Mouse (Mus musculus) embryo, embryonic 11 days (tissue): ENCODE measurements around the gene Gm45208.
A peak's percentile ranks its signal among the peaks of the same experiment; 100 is the strongest.
"Not testable (repeated sequence)": the region's sequence is repeated elsewhere in the genome, so short reads cannot be mapped to it uniquely, and the experiment has no call there.

Experiments
- DNase-seq: peaks from one replicate; pipeline ENCODE4 v3.0.0-alpha.2; 2015

Gene Gm45208

GRCm38 (mm10) chrX:7728215-7728921 is 6.3 kb downstream of the Gm45208 start, which contains the start of gene Praf2:
Praf2 (plus strand) TSS chrX:7728439.
- DNase-seq = peak; percentile 89

- DNase-seq = no peak
Observed at GRCm38 (mm10) chrX:7728922-7729265, 6.8 kb downstream of the Gm45208 start.

GRCm38 (mm10) chrX:7733571-7734156 is 11.6 kb downstream of the Gm45208 start:
- DNase-seq = peak; percentile 63

DNA sequence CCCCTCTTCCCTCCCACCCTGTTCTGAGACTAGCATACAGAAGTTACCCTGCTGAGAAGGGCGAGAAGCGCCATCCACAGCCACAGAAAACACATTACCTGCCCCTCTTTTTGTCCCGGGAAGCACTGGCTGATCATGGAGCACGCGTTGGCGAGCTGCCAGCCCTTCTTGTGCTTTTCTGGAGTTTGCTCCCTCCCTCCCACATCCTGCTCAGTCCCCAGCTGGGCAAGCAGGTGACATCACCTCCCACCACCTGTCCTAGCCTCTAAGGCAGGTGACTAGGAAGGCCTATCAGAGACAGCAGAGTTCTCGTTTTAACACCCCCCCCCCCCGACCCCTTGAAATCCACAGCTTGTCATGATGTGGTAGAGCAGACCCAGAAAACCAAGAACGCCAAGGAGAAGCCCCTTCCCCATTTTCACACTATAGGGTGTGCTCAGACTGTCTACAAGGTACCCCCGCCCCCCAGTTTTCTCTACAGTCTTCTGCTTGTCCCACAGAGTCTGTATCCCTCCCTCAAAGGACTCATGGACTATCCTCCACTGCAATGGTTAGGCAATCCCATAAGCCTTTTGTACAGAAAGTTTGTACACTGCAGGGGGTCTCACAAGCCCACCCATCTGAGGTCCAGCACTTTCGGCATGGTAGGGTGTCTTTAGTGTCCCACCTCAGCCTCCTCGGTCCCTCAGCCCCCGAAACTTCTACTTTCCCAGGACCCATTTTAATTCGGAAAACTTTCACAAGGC is 17.5 kb downstream of the Gm45208 start:
- no peak for DNase-seq

DNA sequence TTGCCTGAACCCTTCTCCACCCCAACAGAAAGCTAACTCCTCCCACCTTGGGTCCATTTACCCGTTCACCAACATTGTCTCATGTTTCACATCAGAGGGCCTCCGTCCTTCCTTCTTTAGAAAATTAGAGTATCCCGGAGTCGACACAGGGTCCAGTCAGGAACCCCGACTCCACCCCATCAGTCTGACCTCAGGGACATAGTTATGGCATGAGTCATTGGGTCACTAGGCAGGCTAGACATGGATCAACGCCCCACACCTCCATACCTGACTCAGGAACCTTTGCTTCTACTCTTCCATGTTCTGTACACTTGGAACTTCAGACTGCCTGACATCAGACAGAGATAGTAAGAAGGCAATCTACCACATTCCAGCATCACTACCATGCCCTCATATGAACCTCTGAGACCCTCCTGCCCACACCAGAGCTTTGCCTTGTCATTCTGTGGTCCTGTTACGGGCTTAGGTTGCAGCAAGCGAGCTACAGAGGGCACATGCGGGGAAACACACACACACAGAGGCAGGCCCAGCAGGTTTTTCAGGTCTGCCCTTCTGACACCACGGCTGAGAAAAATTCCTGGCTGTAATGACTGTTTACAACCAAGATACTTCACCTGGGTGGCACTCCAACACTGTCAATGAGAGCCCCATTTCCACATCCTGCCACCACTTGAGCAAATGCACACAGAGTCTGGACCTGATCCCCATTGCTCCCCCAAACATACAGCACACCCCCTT is 18.2 kb downstream of the Gm45208 start:
- no peak for DNase-seq

- DNase-seq = no peak
Observed at GRCm38 (mm10) chrX:7741103-7741502, 19.1 kb downstream of the Gm45208 start.

DNA sequence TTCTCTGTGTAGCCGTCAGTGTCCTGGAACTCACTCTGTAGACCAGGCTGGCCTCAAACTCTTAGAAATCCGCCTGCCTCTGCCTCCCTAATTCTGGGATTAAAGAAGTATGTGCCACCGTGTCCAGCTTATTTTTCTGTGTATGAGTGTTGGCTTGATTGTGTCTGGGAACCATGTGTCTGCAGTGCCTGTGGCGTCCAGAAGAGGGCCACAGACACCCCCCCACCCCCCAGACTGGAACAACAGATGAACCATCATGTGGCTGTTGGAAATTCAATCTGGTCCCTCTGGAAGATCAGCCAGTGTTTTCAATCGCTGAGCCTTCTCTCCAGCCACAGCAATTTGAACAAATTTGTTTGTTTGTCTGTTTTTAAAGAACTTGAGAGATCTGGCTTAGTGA is 21.4 kb downstream of the Gm45208 start:
- DNase-seq = no peak

DNA sequence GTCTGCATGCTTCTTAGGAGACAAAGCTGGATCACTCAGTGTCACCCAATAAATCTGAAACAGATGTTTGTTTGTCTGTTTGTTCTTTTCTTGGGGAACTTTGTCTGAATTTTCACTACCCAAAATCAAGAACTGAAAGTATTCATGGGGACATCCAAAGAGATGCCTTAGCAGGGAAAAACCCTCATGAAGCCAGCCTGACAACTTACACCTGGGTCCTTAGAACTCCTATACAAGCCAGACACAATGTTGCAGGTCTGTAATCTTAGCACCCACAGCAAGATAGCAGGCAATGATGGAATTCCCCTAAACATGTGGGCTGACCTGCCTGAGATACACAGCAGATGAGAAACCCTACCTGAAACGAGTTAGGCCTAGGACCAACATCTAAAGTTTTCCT is 22.9 kb downstream of the Gm45208 start:
- no peak for DNase-seq

- no peak for DNase-seq
Observed at GRCm38 (mm10) chrX:7745429-7745828, 23.4 kb downstream of the Gm45208 start.

DNA sequence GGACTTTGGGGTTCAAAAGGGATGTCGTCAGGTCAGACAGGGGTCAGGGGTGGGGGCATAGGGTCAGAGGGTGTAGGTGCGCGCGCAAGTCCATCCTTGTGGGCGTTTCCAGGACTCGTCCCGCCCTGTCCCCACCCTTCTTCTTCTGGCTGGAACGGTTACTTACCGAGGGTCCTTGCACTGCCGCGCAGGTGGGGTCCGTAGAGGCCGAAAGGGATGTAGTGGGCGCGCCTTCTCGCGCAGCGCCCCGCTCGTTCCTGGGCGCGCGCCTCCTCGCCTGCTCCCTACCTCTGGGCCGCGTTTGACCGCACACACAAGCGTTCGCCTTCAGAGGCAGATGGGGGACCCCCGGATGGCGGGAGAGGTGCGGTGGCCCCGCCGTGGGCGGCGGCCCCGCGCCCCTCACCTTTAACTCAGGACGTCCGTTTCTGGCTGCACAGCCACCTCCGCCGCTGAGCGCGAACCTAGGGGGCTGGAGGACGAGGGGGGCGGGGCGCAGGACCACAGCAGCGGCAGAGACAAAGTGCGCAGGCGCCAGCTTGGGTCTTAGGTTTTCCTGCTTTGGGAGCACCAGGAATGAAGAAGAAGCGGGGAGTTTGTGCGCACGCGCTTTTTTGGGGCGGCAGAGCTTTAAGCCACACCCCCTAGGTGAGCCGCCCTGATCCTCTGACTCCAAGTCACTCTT is 28.5 kb downstream of the Gm45208 start, which contains the start of gene Ccdc120:
Gene Ccdc120 (minus strand): TSS at position 474 of the 685 bp plus-strand sequence.
- peak; percentile 91 for DNase-seq

DNA sequence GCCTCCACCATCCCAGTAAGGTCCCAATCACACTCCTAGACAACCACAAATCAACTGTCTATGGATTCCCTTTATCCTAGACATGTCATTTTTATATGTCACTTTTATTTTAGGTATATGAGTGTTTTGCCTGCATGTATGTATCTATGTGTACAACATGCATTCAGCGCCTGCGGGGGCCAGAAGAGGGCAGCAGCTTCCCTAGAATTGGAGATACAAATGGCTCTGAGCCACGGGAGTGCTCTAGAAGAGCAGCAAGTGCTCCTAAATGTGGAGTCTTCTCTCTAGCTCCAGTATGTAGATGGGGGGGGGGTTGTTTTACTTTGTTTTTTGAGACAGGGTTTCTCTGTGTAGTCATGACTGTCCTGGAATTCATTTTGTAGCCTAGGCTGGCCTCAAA is 31.6 kb downstream of the Gm45208 start:
- not testable (repeated sequence) for DNase-seq

- DNase-seq = peak; percentile 95
Observed at GRCm38 (mm10) chrX:7762137-7762920, 40.3 kb downstream of the Gm45208 start, which contains the start of gene Tfe3. Tfe3 (plus strand) TSS chrX:7762560.

DNA sequence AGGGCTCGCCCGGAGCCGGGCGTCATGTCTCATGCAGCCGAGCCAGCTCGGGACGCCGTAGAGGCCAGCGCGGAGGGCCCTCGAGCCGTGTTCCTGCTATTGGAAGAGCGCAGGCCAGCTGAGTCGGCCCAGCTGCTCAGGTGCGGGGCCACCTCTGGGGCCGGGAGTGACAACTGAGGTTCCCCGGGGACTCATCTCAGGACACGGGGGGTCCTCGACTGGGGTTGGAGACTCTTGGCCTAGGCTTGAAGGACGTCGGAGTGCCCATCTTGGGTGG is 40.8 kb downstream of the Gm45208 start:
- DNase-seq = no peak

- peak; percentile 42 for DNase-seq
Observed at GRCm38 (mm10) chrX:7763631-7764393, 41.8 kb downstream of the Gm45208 start.

DNA sequence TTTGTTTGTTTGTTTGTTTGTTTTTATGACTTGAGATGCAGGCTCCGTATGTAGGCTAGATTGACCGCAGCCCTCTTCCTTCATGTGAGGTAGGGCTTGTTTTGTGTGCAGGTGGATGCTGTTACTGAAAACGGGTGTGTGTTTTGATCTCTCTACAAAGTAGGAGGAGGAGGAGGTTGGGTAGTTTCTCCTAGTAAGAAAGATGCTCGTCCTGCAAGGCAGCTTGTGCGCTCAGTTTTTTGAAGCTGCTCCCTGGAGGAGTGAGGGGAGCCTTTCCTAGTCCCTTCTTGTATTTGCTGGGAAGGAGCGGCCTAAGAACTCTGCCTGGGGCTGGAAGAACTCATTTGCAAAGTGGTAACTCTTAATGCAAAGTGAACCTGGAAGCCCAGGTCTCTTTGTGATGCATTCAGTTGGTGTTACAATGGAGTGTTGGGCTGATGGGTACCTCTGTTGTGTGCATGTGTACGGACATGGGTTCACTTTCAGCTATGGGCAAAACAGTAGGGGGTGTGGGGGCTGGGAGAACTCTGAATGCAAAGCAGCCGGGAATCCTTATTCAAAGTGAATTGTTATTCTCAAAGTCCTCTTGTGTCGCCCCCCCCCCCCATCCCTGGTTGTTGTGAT is 42.7 kb downstream of the Gm45208 start:
- DNase-seq = no peak

- no peak for DNase-seq
Observed at GRCm38 (mm10) chrX:7765281-7765670, 43.2 kb downstream of the Gm45208 start.

- DNase-seq = peak; percentile 59
Observed at GRCm38 (mm10) chrX:7765764-7766163, 43.7 kb downstream of the Gm45208 start.

GRCm38 (mm10) chrX:7769302-7770017 is 47.4 kb downstream of the Gm45208 start:
- DNase-seq = no peak

DNA sequence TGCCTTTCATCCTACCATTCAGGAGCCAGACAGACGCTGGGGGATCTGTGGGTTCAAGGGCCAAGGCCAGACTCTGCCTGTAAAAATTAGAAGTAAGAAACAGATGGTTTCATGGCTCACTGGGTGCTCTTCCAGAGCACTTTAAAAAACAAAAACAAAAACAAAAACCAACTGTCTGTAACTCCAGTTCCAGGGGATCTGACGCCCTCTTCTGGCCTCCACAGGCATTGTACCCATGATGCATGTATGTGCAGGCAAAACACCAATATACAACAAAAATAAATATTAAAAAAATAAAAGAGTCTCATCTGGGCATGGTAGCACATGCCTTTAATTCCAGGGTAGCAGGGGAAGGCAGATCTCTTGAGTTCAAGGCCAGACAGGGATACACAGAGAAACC is 50.7 kb downstream of the Gm45208 start:
- DNase-seq = no peak
